Comparison of ENCODE assay signal across 21 mouse cellular contexts in genomic region chr12:4518957-4519356, GRCm38 (mm10). TPM values are rescaled to one million over a fixed set of nuclear protein-coding genes. Genes with fewer than 3 reads are reported as not detected.
DNase-seq lines count a peak whose midpoint lies in the region; ATAC-seq and TF ChIP-seq lines count a peak whose summit lies in the region.
"Had no signal": no experiment of that assay in that cellular context is flagged by ENCODE, and none has a peak within 500 bp of the region (broad histone marks: within the 10 kb centered on the region; RNA-seq: fewer than 3 reads in every experiment).

No protein-coding gene starts in this region.

- H3K9me3 ChIP-seq in limb, embryonic 15.5 days = no peaks in the 10 kb centered on the region
- H3K9me3 ChIP-seq: embryonic facial prominence, embryonic 10.5 days; forebrain, embryonic 10.5 days; forebrain, embryonic 15.5 days; heart, embryonic 12.5 days; hindbrain, embryonic 10.5 days had no signal

- no peak for ATAC-seq in limb, embryonic 15.5 days (ENCODE audit: insufficient number of reproducible peaks, low FRiP score, low TSS enrichment, low read depth)
- no peak for ATAC-seq in cerebellum, adult (ENCODE audit: insufficient number of reproducible peaks, low FRiP score, low TSS enrichment)
- ATAC-seq: activated CD4-positive, CD25-positive, alpha-beta regulatory T cell, adult 4 months; forebrain, embryonic 15.5 days had no signal

- no peaks in the 10 kb centered on the region for H3K27me3 ChIP-seq in testis, adult 2 months (ENCODE audit: control insufficient read depth, insufficient read depth, low read length)
- H3K27me3 ChIP-seq in limb, embryonic 15.5 days = no peaks in the 10 kb centered on the region
- H3K27me3 ChIP-seq: forebrain, embryonic 15.5 days; heart, embryonic 12.5 days had no signal

- H3K4me1 ChIP-seq in testis, adult 2 months (ENCODE audit: control insufficient read depth, insufficient read depth, low read length) = peaks cover 3% of the 10 kb centered on the region
- H3K4me1 ChIP-seq in limb, embryonic 15.5 days = peaks cover 12% of the 10 kb centered on the region

- H3K27ac ChIP-seq in testis, adult 2 months (ENCODE audit: control insufficient read depth, insufficient read depth, low read depth, low read length) = peak overlapping the region; percentile 42
- 0 out of 2 replicates have a peak overlapping the region, but pooled peaks have one; percentile 9 for H3K27ac ChIP-seq in limb, embryonic 15.5 days
- H3K27ac ChIP-seq: embryonic facial prominence, embryonic 10.5 days; forebrain, embryonic 10.5 days; forebrain, embryonic 15.5 days; hindbrain, embryonic 10.5 days; hindbrain, embryonic 14.5 days had no signal

- no peak for TF ChIP-seq POLR2A in testis, adult 2 months (IDR thresholded peaks at IDR 0.05; ENCODE audit: control insufficient read depth, low read depth, low read length)

- H3K9ac ChIP-seq in limb, embryonic 15.5 days = no peak overlapping the region
- H3K9ac ChIP-seq: forebrain, embryonic 15.5 days; heart, embryonic 12.5 days; hindbrain, embryonic 14.5 days had no signal

- no peak for TF ChIP-seq CTCF in testis, adult 2 months (IDR thresholded peaks at IDR 0.05; ENCODE audit: control insufficient read depth, insufficient read depth, insufficient replicate concordance, low read depth, low read length)

- peak overlapping the region; percentile 22 for H3K4me2 ChIP-seq in limb, embryonic 15.5 days
- H3K4me2 ChIP-seq: forebrain, embryonic 15.5 days; heart, embryonic 12.5 days; hindbrain, embryonic 14.5 days had no signal

- 44% methylated on average over 11 of the region's 11 CpGs for WGBS in limb, embryonic 15.5 days

- peak; percentile 11 for DNase-seq in kidney, adult 18-20 months
- no peak for DNase-seq in kidney, postnatal 25 days
- DNase-seq in testis, postnatal 14 days (ENCODE audit: low spot score) = no peak
- peak; percentile 17 for DNase-seq in kidney, postnatal 10 days
- DNase-seq in lung, postnatal 14 days = no peak
- DNase-seq: adrenal gland, adult 2 months; adrenal gland, postnatal 25 days; cerebellum, adult 2 months; cerebellum, postnatal 10 days; gastrocnemius, postnatal 25 days had no signal

- peak overlapping the region; percentile 49 for H3K4me3 ChIP-seq in testis, adult 2 months (ENCODE audit: control insufficient read depth, low read depth, low read length)
- H3K4me3 ChIP-seq in limb, embryonic 15.5 days = peak overlapping the region; percentile 14; the same call in 1 of the 2 replicates
- H3K4me3 ChIP-seq: embryonic facial prominence, embryonic 10.5 days; erythroblast, embryonic 14.5 days; forebrain, embryonic 10.5 days; forebrain, embryonic 15.5 days; heart, embryonic 12.5 days; hindbrain, embryonic 10.5 days had no signal

- no peaks in the 10 kb centered on the region for H3K36me3 ChIP-seq in testis, adult 2 months (ENCODE audit: control insufficient read depth, insufficient read depth, low read length)
- no peaks in the 10 kb centered on the region for H3K36me3 ChIP-seq in limb, embryonic 15.5 days
- H3K36me3 ChIP-seq: embryonic facial prominence, embryonic 10.5 days; forebrain, embryonic 10.5 days; forebrain, embryonic 15.5 days; heart, embryonic 12.5 days; hindbrain, embryonic 10.5 days had no signal

RNA-seq across cellular contexts. Expression of gene Ncoa1, which starts 42.0 kb away (rescaled TPM):
- 15.3 and 16.4 TPM in 2 replicates for polyA plus RNA-seq in testis, adult 2 months (2012; rRNA removed)
- polyA plus RNA-seq in limb, embryonic 15.5 days (2015; fragmentation: Nextera tagmentation; extraction: Ambion mirVana) = 10.6 and 12.4 TPM in 2 replicates

Comparison
In these comparisons a context has a peak if more than half of its experiments do, and no peak if none do; other contexts are left out.
1. DNase-seq: peak in kidney, adult 18-20 months (single experiment) and kidney, postnatal 10 days (single experiment); none in kidney, postnatal 25 days (0 of 2), testis, postnatal 14 days (single experiment) and lung, postnatal 14 days (single experiment).